Mouse (Mus musculus) G1E-ER4 (cell line): ENCODE measurements around the gene Gpank1. TPM values are rescaled to one million over a fixed set of nuclear protein-coding genes. Genes with fewer than 3 reads are reported as not detected.

Experiments
- GATA1 ChIP-seq: IDR thresholded peaks from one replicate; pipeline ENCODE4 v1.8.0; 2012; ENCODE audit warnings: low read length, inconsistent platforms
- polyA plus RNA-seq: library from polyadenylated mRNA; stranded (reverse); fragments of >175 nt; gene quantifications from 2 replicates; pipeline ENCODE4 v1.2.3, GENCODE M21; 2012

The Gpank1 gene
- polyA plus RNA-seq, 1 experiment = 85.8 TPM

GRCm38 (mm10) chr17:35090166-35090932 is 30.9 kb upstream of the Gpank1 start:
- no peak for TF ChIP-seq GATA1

- TF ChIP-seq GATA1 = no peak
These were observed 28.7 kb upstream of the Gpank1 start for GRCm38 (mm10) chr17:35092403-35093198.

GRCm38 (mm10) chr17:35094475-35095365 is 26.5 kb upstream of the Gpank1 start:
- no peak for TF ChIP-seq GATA1

- no peak for TF ChIP-seq GATA1
These were observed 24.7 kb upstream of the Gpank1 start for GRCm38 (mm10) chr17:35096597-35096996.

- TF ChIP-seq GATA1 = no peak
These were observed 24.0 kb upstream of the Gpank1 start for GRCm38 (mm10) chr17:35097164-35097655.

GRCm38 (mm10) chr17:35100196-35100765 is 21.0 kb upstream of the Gpank1 start:
- no peak for TF ChIP-seq GATA1

GRCm38 (mm10) chr17:35101161-35101560 is 20.1 kb upstream of the Gpank1 start:
- TF ChIP-seq GATA1 = no peak

- TF ChIP-seq GATA1 = no peak
These were observed 19.0 kb upstream of the Gpank1 start for GRCm38 (mm10) chr17:35102299-35102698.

- no peak for TF ChIP-seq GATA1
These were observed 18.0 kb upstream of the Gpank1 start for GRCm38 (mm10) chr17:35103221-35103690.

GRCm38 (mm10) chr17:35104079-35104478 is 17.2 kb upstream of the Gpank1 start:
- TF ChIP-seq GATA1 = no peak

GRCm38 (mm10) chr17:35104754-35105153 is 16.5 kb upstream of the Gpank1 start:
- peak; percentile 87 for TF ChIP-seq GATA1

- no peak for TF ChIP-seq GATA1
These were observed 15.4 kb upstream of the Gpank1 start for GRCm38 (mm10) chr17:35105740-35106389.

GRCm38 (mm10) chr17:35106522-35106921 is 14.7 kb upstream of the Gpank1 start:
- TF ChIP-seq GATA1 = no peak

- TF ChIP-seq GATA1 = no peak
These were observed 13.2 kb upstream of the Gpank1 start, which contains the start of gene Ly6g5c for GRCm38 (mm10) chr17:35108097-35108496. TSS of gene Ly6g5c (plus strand) at chr17:35108279.
